Mouse (Mus musculus) MEL (cell line): ENCODE measurements around the gene Ccdc38.

Source experiments
- CHD2 ChIP-seq: IDR thresholded peaks from 2 replicates; pipeline ENCODE4 v1.6.1; 2011; ENCODE audit warnings: low read length, improper control_type of control experiment
- CTCF ChIP-seq, 3 experiments: IDR thresholded peaks in 2 of 3; conservative IDR thresholded peaks in 1 of 3; 2 replicates each; pipeline ENCODE4 v1.5.1; 2011 to 2012; ENCODE audit warnings: low read length in 3 of 3, low read depth in 2 of 3, mild to moderate bottlenecking in 2 of 3, improper control_type of control experiment in 1 of 3, inconsistent platforms in 1 of 3, mixed read lengths in 1 of 3, moderate library complexity in 1 of 3; ENCODE audit not compliant: control insufficient read depth in 1 of 3, insufficient read depth in 1 of 3, poor library complexity in 1 of 3, severe bottlenecking in 1 of 3
- ETS1 ChIP-seq: IDR thresholded peaks from 2 replicates; pipeline ENCODE4 v1.6.1; 2012; ENCODE audit warnings: low read depth, mild to moderate bottlenecking, inconsistent platforms, low read length, improper control_type of control experiment, moderate library complexity
- GATA1 ChIP-seq: IDR thresholded peaks from 2 replicates; pipeline ENCODE4 v1.6.1; 2011; ENCODE audit warnings: low read depth, low read length, improper control_type of control experiment
- MAFK ChIP-seq: IDR thresholded peaks from 2 replicates; pipeline ENCODE4 v1.6.1; 2011; ENCODE audit warnings: low read depth, mild to moderate bottlenecking, low read length, improper control_type of control experiment, borderline replicate concordance
- NELFE ChIP-seq: IDR thresholded peaks from 2 replicates; pipeline ENCODE4 v1.6.1; 2011; ENCODE audit warnings: low read depth, low read length, improper control_type of control experiment
- POLR2A ChIP-seq, 2 experiments: IDR thresholded peaks; 2 replicates each; pipeline ENCODE4 v1.6.1; 2011 to 2012; ENCODE audit warnings: low read length in 2 of 2, mild to moderate bottlenecking in 2 of 2, control low read depth in 1 of 2, improper control_type of control experiment in 1 of 2, low read depth in 1 of 2, moderate library complexity in 1 of 2; ENCODE audit not compliant: control insufficient read depth in 1 of 2, insufficient read depth in 1 of 2, poor library complexity in 1 of 2
- RCOR1 ChIP-seq: IDR thresholded peaks from 2 replicates; pipeline ENCODE4 v1.6.1; 2012; ENCODE audit warnings: low read depth, mild to moderate bottlenecking, inconsistent platforms, low read length, improper control_type of control experiment
- TAL1 ChIP-seq: IDR thresholded peaks from 2 replicates; pipeline ENCODE4 v1.6.1; 2012; ENCODE audit warnings: mild to moderate bottlenecking, inconsistent platforms, low read length, moderate library complexity, mixed read lengths

DNA sequence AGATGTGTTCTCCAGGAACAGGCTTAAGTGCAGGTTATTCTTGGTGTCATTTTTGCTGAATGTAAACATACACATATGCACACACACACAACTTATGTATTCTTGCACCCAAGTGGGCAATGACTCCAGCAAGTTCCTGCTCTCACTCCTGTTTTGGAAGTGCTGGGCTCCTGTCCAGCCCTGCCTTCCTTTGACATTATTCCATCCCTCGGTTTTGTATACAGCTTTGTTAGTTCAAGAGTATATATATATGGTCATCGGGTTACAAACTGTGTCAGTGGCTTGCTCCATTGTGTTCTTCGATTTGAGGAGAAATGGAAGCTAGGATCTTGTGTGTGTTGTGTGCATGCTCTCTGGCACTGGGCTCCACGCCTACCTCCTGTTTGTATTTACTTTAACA lies 22.2 kb upstream of the Ccdc38 start:
- no peak for TF ChIP-seq CTCF (IDR thresholded peaks at IDR 0.05 in 2 of 3, conservative IDR thresholded peaks at IDR 0.05 in 1 of 3; ENCODE audit: control insufficient read depth in 1 of 3, insufficient read depth in 1 of 3, low read depth in 2 of 3, low read length in 3 of 3, poor library complexity in 1 of 3, severe bottlenecking in 1 of 3)
- TF ChIP-seq POLR2A (IDR thresholded peaks at IDR 0.05; ENCODE audit: control insufficient read depth in 1 of 2, insufficient read depth in 1 of 2, low read depth in 1 of 2, low read length in 2 of 2, poor library complexity in 1 of 2), result no peak
- no peak for TF ChIP-seq MAFK
- TF ChIP-seq RCOR1, result no peak
- no peak for TF ChIP-seq CHD2
- no peak for TF ChIP-seq ETS1
- TF ChIP-seq GATA1, result no peak
- no peak for TF ChIP-seq TAL1
- no peak for TF ChIP-seq NELFE
